Mouse (Mus musculus) stomach, embryonic 16.5 days (tissue): ENCODE measurements around the gene G3bp2. TPM values are rescaled to one million over a fixed set of nuclear protein-coding genes. Genes with fewer than 3 reads are reported as not detected.
A peak's percentile ranks its signal among the peaks of the same experiment; 100 is the strongest.

Experiments used
- ATAC-seq: fragments of 200-750 bp; cut with Nextera tagmentation; 2 replicates; pipeline ENCODE4 v1.8.0; 2017; ENCODE audit warnings: moderate number of reproducible peaks, moderate TSS enrichment; ENCODE audit not compliant: insufficient read depth, low FRiP score
- H3K27ac ChIP-seq: fragments of 300-500 bp; sonication (generic); 2 replicates; pipeline ENCODE4 v1.5.1; 2014; ENCODE audit warnings: low read length
- H3K27me3 ChIP-seq: fragments of 300-500 bp; sonication (generic); 2 replicates; pipeline ENCODE4 v1.6.1; 2014; ENCODE audit warnings: low read length, control low read depth, mixed read lengths; ENCODE audit not compliant: control insufficient read depth, insufficient read depth
- H3K36me3 ChIP-seq: fragments of 300-500 bp; sonication (generic); 2 replicates; pipeline ENCODE4 v1.6.1; 2014; ENCODE audit warnings: low read length; ENCODE audit not compliant: control insufficient read depth, insufficient read depth
- H3K4me1 ChIP-seq: fragments of 300-500 bp; sonication (generic); 2 replicates; pipeline ENCODE4 v1.6.1; 2014; ENCODE audit warnings: low read length, control low read depth, mixed read lengths; ENCODE audit not compliant: control insufficient read depth, insufficient read depth
- H3K4me2 ChIP-seq: fragments of 300-500 bp; sonication (generic); 2 replicates; pipeline ENCODE4 v1.6.1; 2014; ENCODE audit warnings: low read depth, low read length, mixed read lengths
- H3K4me3 ChIP-seq: fragments of 300-500 bp; sonication (generic); replicated peaks from 2 replicates; pipeline ENCODE4 v1.5.1; 2014; ENCODE audit warnings: mild to moderate bottlenecking, low read length
- H3K9ac ChIP-seq: fragments of 300-500 bp; sonication (generic); 2 replicates; pipeline ENCODE4 v1.6.1; 2014; ENCODE audit warnings: low read length
- H3K9me3 ChIP-seq: fragments of 300-500 bp; sonication (generic); replicated peaks from 2 replicates; pipeline ENCODE4 v1.6.1; 2016; ENCODE audit warnings: low read length, control low read depth; ENCODE audit not compliant: control insufficient read depth
- WGBS: fragments of 180-500 bp; shearing (Covaris S2); extraction: QIAGEN DNeasy Blood & Tissue Kit; methylation state at CpG from one replicate; pipeline ENCODE4 v1.1.7; 2014; 5-methylcytosine and 5-hydroxymethylcytosine counted together
- polyA plus RNA-seq: library from polyadenylated mRNA; unstranded; fragments of >200 nt; fragmentation: Nextera tagmentation; extraction: Ambion mirVana; gene quantifications from 2 replicates; pipeline ENCODE4 v1.2.1, GENCODE M21; 2015

Gene G3bp2
- polyA plus RNA-seq, 1 experiment from 2014 or later = 146 TPM

GRCm38 (mm10) chr5:92121636-92122035, 38.1 kb upstream of the G3bp2 start:
- no peak overlapping the region for H3K27ac ChIP-seq
- no peaks in the 10 kb centered on the region for H3K4me1 ChIP-seq
- H3K9ac ChIP-seq = no peak overlapping the region
- H3K4me2 ChIP-seq = no peak overlapping the region
- H3K36me3 ChIP-seq = no peaks in the 10 kb centered on the region
- H3K9me3 ChIP-seq = no peaks in the 10 kb centered on the region
- no peak overlapping the region for H3K4me3 ChIP-seq
- no peak for ATAC-seq
- no peaks in the 10 kb centered on the region for H3K27me3 ChIP-seq
- WGBS = 64% methylated on average over 4 of the region's 4 CpGs

DNA sequence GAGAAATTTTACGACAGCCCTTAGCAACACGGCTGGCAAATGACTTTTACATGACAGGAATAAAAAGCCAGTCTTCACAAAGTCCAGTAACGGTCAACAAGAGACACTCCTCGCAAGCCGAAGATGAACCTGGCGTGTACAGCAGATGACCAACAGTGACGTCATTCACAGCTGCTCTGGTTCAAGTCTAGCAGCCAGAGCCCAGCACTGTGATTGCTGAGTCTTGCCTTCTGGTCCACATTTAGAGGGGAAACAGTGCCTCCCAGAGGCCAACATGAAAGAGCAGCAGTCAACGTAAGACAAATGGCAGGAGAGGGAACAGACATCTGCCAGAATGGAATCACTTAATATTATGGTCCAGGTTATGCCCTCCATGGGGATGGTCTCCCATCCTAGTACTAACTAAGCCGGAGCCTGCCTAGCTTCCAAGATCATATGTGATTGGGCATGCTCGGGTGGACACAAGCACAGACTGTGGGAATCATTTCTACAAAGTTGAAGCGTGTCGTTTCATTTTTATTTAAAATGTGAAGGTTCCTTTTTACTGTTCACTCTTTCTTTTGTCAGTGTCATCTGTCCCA, 34.4 kb upstream of the G3bp2 start:
- Histone ChIP-seq H3K4me1 (peaks cover under 1% of the 10 kb centered on the region; the same call in 1 of the 2 replicates), H3K36me3 (no peaks in the 10 kb centered on the region), H3K27ac (no peak overlapping the region), H3K4me2 (no peak overlapping the region), H3K9ac (no peak overlapping the region), H3K4me3 (no peak overlapping the region), H3K27me3 (no peaks in the 10 kb centered on the region), H3K9me3 (no peaks in the 10 kb centered on the region)
- WGBS = 56% methylated on average over 12 of the region's 12 CpGs
- ATAC-seq = peak; percentile 53; the same call in 1 of the 2 replicates

DNA sequence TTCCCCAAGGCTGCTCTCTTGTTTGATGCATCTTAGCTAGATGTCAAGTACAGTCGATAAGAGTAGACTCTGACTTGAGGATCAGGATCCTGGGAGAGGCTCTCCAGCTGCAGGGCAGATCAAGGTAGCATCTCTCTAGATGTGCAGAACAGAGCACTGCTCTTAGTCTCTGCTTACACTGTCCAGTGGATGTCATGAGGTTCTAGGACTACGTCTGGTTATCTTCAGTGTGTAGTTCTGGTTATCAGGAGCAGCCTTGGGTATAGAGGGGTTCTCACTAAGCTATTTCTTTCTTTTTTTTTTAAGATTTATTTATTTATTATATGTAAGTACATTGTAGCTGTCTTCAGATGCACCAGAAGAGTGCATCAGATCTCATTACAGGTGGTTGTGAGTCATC, 31.4 kb upstream of the G3bp2 start:
- Histone ChIP-seq H3K9me3 (no peaks in the 10 kb centered on the region), H3K4me1 (peaks cover 7% of the 10 kb centered on the region; the same call in 1 of the 2 replicates), H3K27me3 (no peaks in the 10 kb centered on the region), H3K36me3 (no peaks in the 10 kb centered on the region), H3K27ac (no peak overlapping the region), H3K9ac (no peak overlapping the region), H3K4me3 (no peak overlapping the region), H3K4me2 (no peak overlapping the region)
- no peak for ATAC-seq
- WGBS = 80% methylated on average over 2 of the region's 2 CpGs

- 91% methylated on average over 6 of the region's 6 CpGs for WGBS
- H3K27me3 ChIP-seq = no peaks in the 10 kb centered on the region
- no peak for ATAC-seq
- H3K4me1 ChIP-seq = peaks cover 7% of the 10 kb centered on the region; the same call in 1 of the 2 replicates
- H3K4me3 ChIP-seq = no peak overlapping the region
- H3K9me3 ChIP-seq = no peaks in the 10 kb centered on the region
- H3K27ac ChIP-seq = no peak overlapping the region
- H3K9ac ChIP-seq = no peak overlapping the region
- no peaks in the 10 kb centered on the region for H3K36me3 ChIP-seq
- H3K4me2 ChIP-seq = no peak overlapping the region
Observed at GRCm38 (mm10) chr5:92114223-92114622, 30.7 kb upstream of the G3bp2 start.

- Histone ChIP-seq H3K27ac (no peak overlapping the region), H3K4me1 (peaks cover 7% of the 10 kb centered on the region; the same call in 1 of the 2 replicates), H3K4me3 (no peak overlapping the region), H3K9ac (no peak overlapping the region), H3K36me3 (no peaks in the 10 kb centered on the region), H3K27me3 (no peaks in the 10 kb centered on the region), H3K4me2 (no peak overlapping the region), H3K9me3 (no peaks in the 10 kb centered on the region)
- no peak for ATAC-seq
- 90% methylated on average over 7 of the region's 7 CpGs for WGBS
Observed at GRCm38 (mm10) chr5:92113484-92113883, 30.0 kb upstream of the G3bp2 start.

- Histone ChIP-seq H3K9ac (peak overlapping the region; percentile 45), H3K4me1 (peaks cover 7% of the 10 kb centered on the region; the same call in 1 of the 2 replicates), H3K36me3 (no peaks in the 10 kb centered on the region), H3K27ac (no peak overlapping the region), H3K4me3 (peak overlapping the region; percentile 21), H3K4me2 (peak overlapping the region; percentile 46), H3K27me3 (no peaks in the 10 kb centered on the region), H3K9me3 (no peaks in the 10 kb centered on the region)
- no peak for ATAC-seq
- WGBS = 10% methylated on average over 10 of the region's 10 CpGs
Observed at GRCm38 (mm10) chr5:92112585-92112984, 29.1 kb upstream of the G3bp2 start.

- 13% methylated on average over 6 of the region's 6 CpGs for WGBS
- Histone ChIP-seq H3K4me3 (peak overlapping the region; percentile 21), H3K4me2 (peak overlapping the region; percentile 46), H3K9ac (no peak overlapping the region; the same call in 1 of the 2 replicates), H3K4me1 (peaks cover 7% of the 10 kb centered on the region; the same call in 1 of the 2 replicates), H3K36me3 (no peaks in the 10 kb centered on the region), H3K9me3 (no peaks in the 10 kb centered on the region), H3K27me3 (no peaks in the 10 kb centered on the region), H3K27ac (no peak overlapping the region)
- ATAC-seq = no peak
Observed at GRCm38 (mm10) chr5:92112175-92112574, 28.7 kb upstream of the G3bp2 start.

- no peaks in the 10 kb centered on the region for H3K9me3 ChIP-seq
- ATAC-seq = no peak
- H3K4me3 ChIP-seq = no peak overlapping the region
- WGBS = 83% methylated on average over 5 of the region's 5 CpGs
- no peak overlapping the region for H3K9ac ChIP-seq
- peaks cover 12% of the 10 kb centered on the region; the same call in 1 of the 2 replicates for H3K4me1 ChIP-seq
- H3K27me3 ChIP-seq = no peaks in the 10 kb centered on the region
- H3K36me3 ChIP-seq = no peaks in the 10 kb centered on the region
- no peak overlapping the region for H3K27ac ChIP-seq
- H3K4me2 ChIP-seq = no peak overlapping the region
Observed at GRCm38 (mm10) chr5:92110818-92111355, 27.4 kb upstream of the G3bp2 start.

GRCm38 (mm10) chr5:92107282-92107681, 23.8 kb upstream of the G3bp2 start:
- Histone ChIP-seq H3K36me3 (no peaks in the 10 kb centered on the region), H3K4me3 (no peak overlapping the region), H3K4me2 (no peak overlapping the region), H3K9ac (no peak overlapping the region), H3K27ac (no peak overlapping the region), H3K9me3 (no peaks in the 10 kb centered on the region), H3K4me1 (peaks cover 5% of the 10 kb centered on the region; the same call in 1 of the 2 replicates), H3K27me3 (no peaks in the 10 kb centered on the region)
- no peak for ATAC-seq
- 78% methylated on average over 4 of the region's 4 CpGs for WGBS
